Mouse (Mus musculus) urinary bladder, postnatal 14 days (tissue): ENCODE data around the gene Caprin1.

Source experiments
- DNase-seq: peaks from one replicate; pipeline ENCODE4 v3.0.0; 2021; ENCODE audit warnings: low spot score

Caprin1 gene

DNA sequence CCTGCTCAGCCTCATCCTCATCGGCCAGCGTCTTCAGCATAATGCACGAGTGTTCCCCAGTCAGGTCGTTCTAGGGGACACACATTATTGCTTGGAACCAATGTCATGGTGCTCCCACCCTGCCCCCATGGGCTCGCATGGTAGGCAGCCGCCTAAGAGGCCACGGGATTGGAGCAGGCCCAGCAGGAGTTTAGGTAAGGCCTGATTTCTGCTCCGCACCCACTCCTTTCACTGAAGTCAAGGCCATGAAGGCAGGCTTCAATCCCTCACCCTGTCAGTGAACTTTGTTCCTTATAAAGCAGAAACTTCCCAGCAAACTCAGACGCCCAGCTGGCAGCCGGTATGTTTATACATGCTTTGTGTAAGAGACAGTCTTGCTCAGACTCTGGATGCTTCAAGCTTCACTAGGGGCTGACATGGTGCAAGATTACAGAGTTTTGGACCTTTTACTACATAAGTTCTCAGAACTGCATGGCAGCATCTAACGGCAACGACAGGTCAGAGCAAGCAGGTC, 69.4 kb downstream of the Caprin1 start:
- DNase-seq, result no peak

DNA sequence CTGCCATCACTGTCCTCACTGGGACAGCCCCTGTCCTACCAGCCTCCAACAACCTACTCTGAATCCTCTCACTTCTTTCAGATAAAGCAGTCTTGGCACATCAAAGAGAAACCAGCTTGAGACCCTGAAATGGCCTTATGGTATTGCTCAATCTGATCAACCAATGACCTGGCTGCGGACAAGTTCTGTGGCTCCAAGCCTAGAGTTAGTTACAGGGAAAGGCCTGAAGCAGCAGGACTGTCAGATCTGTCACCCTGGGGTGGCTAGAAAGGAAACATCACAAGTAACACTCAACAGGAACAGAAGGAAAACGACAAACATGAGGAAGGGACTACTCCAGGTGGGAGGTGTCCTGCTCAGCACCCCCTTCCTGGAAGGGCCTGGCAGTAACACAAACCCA, 72.9 kb downstream of the Caprin1 start:
- no peak for DNase-seq

DNA sequence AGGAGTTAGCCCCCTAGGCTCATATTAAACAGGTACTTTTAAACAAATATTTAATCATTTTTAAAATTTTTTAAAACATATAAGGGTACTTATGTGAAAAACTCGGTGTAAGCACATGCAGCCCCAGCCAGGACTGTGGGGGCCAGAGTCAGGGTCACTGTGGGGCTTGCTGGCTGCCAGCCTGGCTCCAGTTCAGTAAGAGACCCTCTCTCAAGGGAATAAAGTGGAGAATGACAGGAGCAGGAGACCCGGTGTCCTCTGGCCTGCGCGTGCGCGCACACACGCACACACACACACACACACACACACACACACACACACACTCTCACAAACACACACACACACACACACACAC, 78.2 kb downstream of the Caprin1 start:
- DNase-seq, result no peak

DNA sequence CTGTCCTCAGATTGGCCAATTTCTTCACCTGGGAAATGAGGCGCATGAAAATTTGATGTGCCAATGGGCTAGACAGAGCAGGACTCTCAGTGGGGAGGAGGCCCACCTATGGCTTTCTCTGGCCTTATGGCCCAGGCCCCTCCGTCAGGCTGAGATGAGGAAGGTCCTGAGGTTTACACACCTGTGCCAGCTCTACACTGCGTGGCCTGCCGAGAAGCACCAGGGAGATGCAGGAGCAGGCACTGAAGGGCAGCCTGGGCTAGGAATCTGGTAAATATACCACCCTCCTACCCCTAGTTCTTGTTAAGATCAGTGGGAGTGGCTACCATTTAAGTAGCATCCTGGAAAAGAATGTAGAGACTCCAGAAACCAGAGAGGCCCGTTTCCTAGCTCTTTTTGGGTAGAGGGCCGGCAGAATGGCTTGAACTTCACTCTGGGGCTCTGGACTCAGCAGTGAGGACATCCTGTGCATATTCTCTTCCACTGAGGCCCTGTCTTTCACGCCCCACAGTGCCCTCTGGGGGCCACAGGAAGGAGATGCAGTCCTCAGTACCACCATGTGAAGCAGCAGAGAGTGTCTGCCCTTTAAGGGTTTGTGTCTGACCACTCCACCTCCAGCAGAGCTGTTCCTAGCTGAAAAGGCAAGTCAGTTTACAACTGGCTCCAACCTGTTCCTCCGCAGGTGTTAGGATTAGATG, 78.7 kb downstream of the Caprin1 start:
- peak; percentile 65 for DNase-seq

DNA sequence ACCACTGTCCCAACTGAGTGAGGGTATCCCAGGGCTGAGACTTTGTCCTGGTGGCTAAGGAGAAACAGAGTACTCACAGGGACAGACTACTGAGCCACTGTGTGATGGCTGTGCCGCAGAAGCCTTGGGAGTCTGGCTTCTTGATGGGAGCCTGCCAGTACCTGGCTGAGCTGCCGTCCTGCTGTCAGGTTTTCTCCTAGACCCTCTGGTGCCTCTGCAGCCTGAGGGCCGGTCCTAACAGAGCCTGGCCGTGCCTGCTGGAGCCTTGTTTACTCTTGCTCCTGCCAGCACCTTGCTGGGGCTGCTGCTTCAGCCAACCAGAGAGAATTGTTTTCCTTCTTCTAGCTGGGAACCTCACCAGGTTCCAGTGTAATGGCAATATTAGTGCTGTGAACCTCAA, 83.0 kb downstream of the Caprin1 start:
- DNase-seq, result no peak

DNA sequence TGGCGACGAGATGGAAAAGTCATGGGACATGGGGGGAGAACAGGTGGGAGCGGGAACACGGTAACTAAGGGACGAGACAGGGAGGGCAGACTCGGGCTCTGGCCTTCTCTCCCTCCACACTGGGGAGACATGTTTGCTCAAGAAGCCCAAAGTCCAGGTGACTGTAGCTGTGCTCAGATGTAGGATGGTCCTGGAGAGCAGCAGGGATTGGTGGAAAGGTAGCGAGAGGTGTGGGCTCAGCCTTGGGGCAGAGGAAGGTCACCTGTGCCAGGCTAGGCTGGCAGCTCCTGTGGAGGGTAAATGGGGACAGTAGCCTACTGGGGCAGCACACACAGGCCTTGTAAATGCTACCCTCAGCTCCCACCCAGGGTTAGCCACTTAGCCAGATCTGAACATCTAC, 83.6 kb downstream of the Caprin1 start:
- no peak for DNase-seq
